Mouse (Mus musculus) v-Abl transformed pro-B cells (cell line): ENCODE measurements around the gene Lrrc4.

ENCODE experiments used
- in situ Hi-C, 2 experiments: fragments of 400-800 bp; cut with MboI; formaldehyde crosslinking; loops; one replicate each; pipeline ENCODE4 v1.15.1; 2025; ENCODE audit not compliant: unreplicated experiment in 2 of 2

The Lrrc4 gene

DNA sequence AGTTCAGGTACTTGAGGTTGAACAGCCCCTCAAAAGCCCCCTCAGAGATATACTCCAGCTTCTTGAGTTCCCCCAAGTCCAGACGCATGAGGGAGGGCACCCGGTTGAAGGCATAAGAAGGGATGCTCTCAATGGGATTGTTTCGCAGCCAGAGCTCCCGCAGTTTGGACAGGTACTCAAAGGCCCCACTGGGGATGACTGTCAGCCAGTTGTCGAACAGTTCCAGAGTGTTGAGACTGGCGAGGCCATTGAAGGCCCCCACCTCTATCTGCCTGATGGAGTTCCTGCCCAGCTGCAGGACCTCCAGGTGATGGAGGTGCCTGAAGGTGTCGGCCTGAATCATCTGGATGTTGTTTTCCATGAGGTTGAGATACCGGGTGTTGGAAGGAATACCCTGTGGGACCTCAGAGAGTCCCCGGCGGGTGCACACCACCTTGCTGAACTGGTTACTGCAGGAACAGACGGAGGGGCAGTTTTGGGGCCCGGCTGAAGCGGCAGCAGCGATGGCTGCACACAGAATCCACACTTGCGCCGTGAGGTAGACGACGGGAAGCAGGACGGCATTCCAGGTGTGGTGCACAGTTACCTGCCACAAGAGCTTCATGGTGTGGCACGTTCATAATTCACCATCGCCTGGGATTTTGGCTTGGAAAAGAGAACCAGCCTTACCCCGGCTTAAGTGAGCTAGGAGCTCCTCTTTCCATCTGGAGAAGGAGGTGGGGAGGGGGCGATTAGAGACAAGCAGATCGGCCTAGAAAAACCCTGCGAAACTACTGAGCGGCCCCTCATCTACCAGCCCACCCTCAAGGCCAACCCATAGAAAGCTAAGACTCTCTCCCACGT is at the start of gene Lrrc4:
Gene Lrrc4, minus strand, starts transcription at position 737 of the 843 bp plus-strand sequence.
- in situ Hi-C loops = no loop called here

GRCm38 (mm10) chr6:28880909-28881308 is 49.4 kb upstream of the Lrrc4 start:
- in situ Hi-C loops = loop anchor here in 1 of 2 experiments (25.0 kb wide), 1 partner anchor 619 kb away; no protein-coding TSS in a partner anchor

- in situ Hi-C loops = loop anchor here in 1 of 2 experiments (25.0 kb wide), 1 partner anchor 617 kb away; no protein-coding TSS in a partner anchor
Measured at GRCm38 (mm10) chr6:28879315-28879714, 47.8 kb upstream of the Lrrc4 start.

GRCm38 (mm10) chr6:28877945-28878666 is 46.6 kb upstream of the Lrrc4 start:
- in situ Hi-C loops = loop anchor here in 1 of 2 experiments (25.0 kb wide), 1 partner anchor 616 kb away; no protein-coding TSS in a partner anchor

DNA sequence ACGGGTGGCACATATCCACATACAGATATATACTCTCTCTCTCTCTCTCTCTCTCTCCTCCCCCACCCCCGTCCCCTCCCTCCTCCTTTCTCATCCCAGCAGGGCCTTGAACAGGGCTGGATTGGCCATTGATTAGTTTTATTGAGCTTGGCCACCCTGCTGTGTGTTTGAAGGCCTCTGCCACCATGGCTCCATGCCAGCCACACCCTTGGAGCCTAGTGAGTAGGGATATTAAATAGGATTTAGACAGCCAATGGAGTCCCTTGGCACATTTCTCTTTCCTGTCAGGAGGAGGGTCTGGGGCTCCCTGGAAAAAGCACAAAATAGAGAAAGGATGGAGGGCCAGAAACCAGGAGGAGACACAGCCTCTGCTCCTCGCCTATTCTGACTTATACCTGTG is 44.9 kb upstream of the Lrrc4 start:
- in situ Hi-C loops = loop anchor here in 1 of 2 experiments (25.0 kb wide), 1 partner anchor 614 kb away; no protein-coding TSS in a partner anchor

DNA sequence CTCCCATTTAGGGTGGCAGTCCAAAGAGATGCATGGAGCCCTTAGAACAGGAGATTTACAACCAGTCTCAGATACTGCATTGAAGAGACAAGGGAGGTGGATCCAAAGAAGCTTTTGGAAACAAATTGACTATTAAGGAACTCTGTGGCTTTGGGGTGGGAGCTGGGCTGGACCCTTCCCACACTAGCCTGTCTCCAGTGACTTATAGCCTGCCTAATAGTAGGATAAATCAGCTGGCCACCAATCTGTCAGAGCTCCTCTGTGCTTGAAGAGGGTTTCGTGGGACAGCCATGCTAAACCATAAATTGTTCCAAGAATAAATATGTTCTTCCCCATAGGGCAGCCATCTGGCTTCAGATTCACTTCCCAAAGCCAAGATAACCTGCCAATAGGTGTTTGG is 43.8 kb upstream of the Lrrc4 start:
- in situ Hi-C loops = loop anchor here in 1 of 2 experiments (25.0 kb wide), 1 partner anchor 613 kb away; no protein-coding TSS in a partner anchor

GRCm38 (mm10) chr6:28874759-28875158 is 43.2 kb upstream of the Lrrc4 start:
- in situ Hi-C loops = loop anchor here in 1 of 2 experiments (25.0 kb wide), 1 partner anchor 612 kb away; no protein-coding TSS in a partner anchor

GRCm38 (mm10) chr6:28874053-28874452 is 42.5 kb upstream of the Lrrc4 start:
- in situ Hi-C loops = no loop called here

DNA sequence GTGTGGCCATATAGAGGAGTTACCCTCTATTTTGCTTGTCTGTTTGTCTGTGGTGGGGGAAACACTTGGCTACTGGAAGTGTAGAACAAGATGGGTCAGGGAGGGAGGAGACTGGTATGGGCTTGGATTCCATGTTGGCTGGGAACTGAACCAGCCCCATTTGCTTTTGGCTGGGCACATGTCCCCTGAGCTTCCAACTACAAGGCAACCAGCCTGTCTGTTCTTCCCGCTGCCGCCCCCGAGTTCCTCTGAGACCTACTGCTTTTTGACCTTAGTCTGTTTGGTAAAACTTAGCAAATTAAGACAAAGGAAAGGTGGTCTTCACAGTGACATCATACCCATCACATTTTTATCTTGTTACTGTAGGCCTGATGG is 40.9 kb upstream of the Lrrc4 start:
- in situ Hi-C loops = no loop called here

GRCm38 (mm10) chr6:28871725-28872420 is 40.3 kb upstream of the Lrrc4 start:
- in situ Hi-C loops = no loop called here

GRCm38 (mm10) chr6:28867516-28868251 is 36.1 kb upstream of the Lrrc4 start:
- in situ Hi-C loops = no loop called here

DNA sequence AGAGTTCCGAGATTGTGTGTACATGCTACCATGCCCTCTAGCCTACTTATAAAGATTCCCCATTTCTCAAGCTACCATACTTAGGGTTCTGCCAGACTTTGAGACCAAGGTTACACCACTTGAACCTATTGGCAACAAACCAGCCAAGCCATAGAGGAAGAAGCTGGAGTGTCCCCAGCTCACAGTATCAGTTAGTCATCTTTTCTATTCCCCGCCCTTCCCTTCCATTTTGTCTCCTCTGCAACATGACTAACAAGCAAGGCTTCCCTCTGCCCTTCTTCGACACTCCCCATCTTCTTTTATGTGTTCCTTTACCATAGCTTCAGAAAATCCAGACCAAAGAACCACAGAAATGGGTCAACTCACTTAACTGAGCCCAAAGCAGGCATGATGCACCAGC is 34.7 kb upstream of the Lrrc4 start:
- in situ Hi-C loops = no loop called here

- in situ Hi-C loops = no loop called here
Measured at GRCm38 (mm10) chr6:28865112-28865511, 33.6 kb upstream of the Lrrc4 start.

GRCm38 (mm10) chr6:28864684-28865083 is 33.1 kb upstream of the Lrrc4 start:
- in situ Hi-C loops = no loop called here

DNA sequence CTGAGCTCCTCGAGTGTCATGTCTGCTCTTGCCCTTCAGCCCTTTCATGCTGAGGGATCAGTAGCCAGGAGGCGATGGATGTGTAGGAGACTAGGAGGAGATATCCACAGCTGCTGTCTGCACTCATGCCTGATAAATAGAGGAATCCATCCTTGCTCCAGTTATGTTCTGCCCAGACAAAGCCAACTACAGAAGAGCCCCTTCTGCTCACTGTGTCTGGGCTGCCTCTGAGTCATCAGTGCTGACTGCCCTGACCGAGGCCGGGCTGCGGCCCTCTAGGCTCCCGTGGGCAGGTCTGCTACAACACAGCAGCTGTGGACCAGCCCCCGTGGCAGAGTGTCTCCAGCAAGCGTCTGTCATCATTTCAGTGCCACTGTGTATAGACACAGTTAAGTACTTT is 30.8 kb upstream of the Lrrc4 start:
- in situ Hi-C loops = no loop called here

DNA sequence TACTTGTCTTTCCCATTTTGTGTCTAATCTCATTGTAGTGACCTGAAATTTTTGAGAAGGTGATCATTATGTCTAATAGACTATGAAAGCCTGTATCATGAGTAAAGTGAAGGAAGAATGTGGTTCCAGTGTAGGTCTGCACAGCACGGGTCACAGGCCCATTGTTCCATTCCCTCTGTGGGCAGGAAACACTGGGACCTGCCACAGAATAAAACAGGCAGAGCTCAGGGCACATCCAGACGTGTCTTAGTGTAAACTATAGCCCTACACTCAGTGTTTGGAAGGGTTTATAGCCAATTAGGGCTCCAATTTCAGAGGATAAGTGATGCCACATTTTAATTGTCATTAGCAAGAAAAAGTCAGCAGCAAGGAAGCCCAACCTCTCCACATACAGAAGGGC is 29.4 kb upstream of the Lrrc4 start:
- in situ Hi-C loops = no loop called here

GRCm38 (mm10) chr6:28860450-28860849 is 28.9 kb upstream of the Lrrc4 start:
- in situ Hi-C loops = no loop called here

DNA sequence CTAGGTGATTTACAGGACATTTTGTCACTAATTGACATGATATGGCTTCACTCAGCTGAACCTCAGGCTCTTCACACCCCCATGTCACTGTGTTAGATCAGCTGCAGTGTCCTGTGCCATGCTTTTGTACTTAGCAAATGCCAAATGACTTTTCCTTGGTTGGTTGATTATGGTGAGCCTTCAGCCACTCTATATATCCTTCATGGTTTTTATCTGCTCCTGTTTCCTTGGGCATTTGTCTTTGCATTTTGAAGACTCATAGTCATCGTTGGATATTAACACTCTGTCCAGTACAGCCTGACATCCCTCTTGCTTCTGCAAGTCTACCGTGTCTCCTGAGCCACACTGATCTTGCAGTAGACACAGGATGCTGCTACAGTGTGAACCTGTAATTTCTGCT is 27.5 kb upstream of the Lrrc4 start:
- in situ Hi-C loops = no loop called here

DNA sequence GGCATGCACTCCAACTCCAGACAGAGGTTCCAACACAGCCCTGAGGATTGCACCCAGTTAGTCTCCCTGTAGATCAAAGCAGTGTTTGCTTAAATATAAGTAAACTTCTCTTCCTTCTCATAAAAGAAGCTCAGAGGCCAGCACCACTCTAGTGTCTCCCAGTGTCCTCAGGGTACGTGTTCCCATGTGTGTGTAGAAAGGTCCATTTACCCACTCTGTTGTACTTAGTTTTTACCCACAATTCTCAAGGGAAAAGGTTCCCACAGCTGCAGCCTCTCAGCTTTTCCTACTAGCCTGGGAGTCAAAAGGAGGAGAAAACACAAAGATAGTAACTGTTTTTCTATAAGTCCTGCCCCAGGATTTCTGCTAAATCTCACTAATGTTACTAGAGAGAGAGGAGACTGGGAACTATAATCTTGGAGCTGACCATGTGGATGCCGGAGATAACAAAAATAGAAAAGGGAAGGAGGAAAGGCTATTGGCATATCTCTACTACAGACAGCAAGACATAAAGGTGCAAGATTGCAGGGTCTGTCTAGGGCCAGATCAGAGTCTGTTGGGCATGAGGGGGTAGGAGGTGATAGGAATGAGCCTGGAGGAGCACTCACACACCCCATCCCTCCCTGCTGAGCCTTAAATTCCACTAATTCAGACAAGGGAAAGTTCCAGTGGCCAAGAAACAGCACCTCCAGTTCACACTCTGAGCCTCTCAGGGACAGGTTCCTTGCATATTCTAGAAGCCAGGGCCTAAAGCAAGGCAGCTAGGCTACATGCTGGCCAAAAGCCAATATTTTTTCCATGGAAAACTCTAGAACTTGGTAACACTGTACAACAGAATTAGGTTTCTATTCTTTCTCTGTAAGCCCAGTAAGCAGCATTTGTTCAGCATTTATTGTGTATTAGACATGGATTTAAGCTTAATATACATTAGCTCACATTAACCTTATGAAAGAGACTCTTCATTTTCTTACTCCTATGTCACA is 25.9 kb upstream of the Lrrc4 start:
- in situ Hi-C loops = no loop called here
